Mouse (Mus musculus) testis, adult 2 months (tissue): ENCODE measurements around the gene Fam192a.

Experiments used
- CTCF ChIP-seq: fragments of 200-500 bp; IDR thresholded peaks from 2 replicates; pipeline ENCODE4 v1.5.1; 2012; ENCODE audit warnings: low read depth, mild to moderate bottlenecking, inconsistent platforms, low read length, moderate library complexity; ENCODE audit not compliant: control insufficient read depth, insufficient read depth, insufficient replicate concordance
- POLR2A ChIP-seq: fragments of 200-500 bp; IDR thresholded peaks from 2 replicates; pipeline ENCODE4 v1.6.1; 2012; ENCODE audit warnings: low read depth, mild to moderate bottlenecking, inconsistent platforms, low read length, moderate library complexity; ENCODE audit not compliant: control insufficient read depth

DNA sequence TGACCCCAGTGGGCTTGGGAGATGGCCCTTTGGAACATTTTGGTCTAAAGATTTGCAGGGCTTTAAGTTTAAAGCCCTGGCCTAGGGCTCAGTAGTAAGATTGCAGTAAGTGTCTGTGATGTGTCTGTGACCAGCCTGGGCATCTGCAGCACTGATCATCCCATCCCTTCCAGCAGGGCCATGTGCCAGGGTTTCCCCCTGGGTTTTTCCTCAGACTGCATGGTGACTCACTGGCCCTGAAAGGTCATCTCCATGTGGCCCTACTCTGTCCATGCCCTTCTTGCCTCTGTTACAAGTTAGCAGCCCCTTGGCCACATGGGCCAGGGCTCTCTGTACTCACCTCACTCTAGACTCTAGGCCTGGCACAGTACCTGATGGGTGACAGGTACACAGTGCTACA lies 37.4 kb downstream of the Fam192a start:
- TF ChIP-seq CTCF: no peak
- TF ChIP-seq POLR2A: no peak
